Mouse (Mus musculus): Measurements from ENCODE around the gene Ptges2. TPM values are rescaled to one million over a fixed set of nuclear protein-coding genes. Genes with fewer than 3 reads are reported as not detected.

Gene Ptges2
- polyA plus RNA-seq, 1 experiment from 2014 or later, result 21.8 TPM

GRCm38 (mm10) chr2:32408429-32409424, 13.0 kb downstream of the Ptges2 start:
- peak; percentile 83 for ATAC-seq
- H3K27ac ChIP-seq (ENCODE audit: low read length), result peak overlapping the region; percentile 0; the same call in 1 of the 2 replicates
- H3K9me3 ChIP-seq (ENCODE audit: low read length), result no peaks in the 10 kb centered on the region
- H3K4me3 ChIP-seq (ENCODE audit: low read depth, low read length), result no peak overlapping the region
- no peaks in the 10 kb centered on the region for H3K36me3 ChIP-seq (ENCODE audit: insufficient read depth, low read length)
- no peaks in the 10 kb centered on the region for H3K27me3 ChIP-seq (replicated peaks; ENCODE audit: insufficient read depth, low read length)
- no peak overlapping the region for H3K4me2 ChIP-seq (replicated peaks; ENCODE audit: low read depth, low read length)
- H3K9ac ChIP-seq (replicated peaks; ENCODE audit: low read depth), result no peak overlapping the region
- no peak for TF ChIP-seq CTCF (IDR thresholded peaks at IDR 0.05)
- peak; percentile 72 for TF ChIP-seq EP300 (IDR thresholded peaks at IDR 0.05)
- WGBS, result 57% methylated on average over 25 of the region's 25 CpGs
- peak; percentile 92 for DNase-seq (ENCODE audit: low spot score)
- H3K4me1 ChIP-seq (ENCODE audit: insufficient read depth, low read depth, low read length), result no peaks in the 10 kb centered on the region

- H3K4me1 ChIP-seq (ENCODE audit: insufficient read depth, low read depth, low read length), result 0 out of 2 replicates have a peak, but pooled peaks cover 5% of the 10 kb centered on the region
- TF ChIP-seq CTCF (IDR thresholded peaks at IDR 0.05) (no peak), EP300 (IDR thresholded peaks at IDR 0.05) (no peak)
- 65% methylated on average over 7 of the region's 7 CpGs for whole genome bisulfite sequencing
Measured at GRCm38 (mm10) chr2:32411407-32411806, 15.7 kb downstream of the Ptges2 start.

GRCm38 (mm10) chr2:32412742-32413531, 17.2 kb downstream of the Ptges2 start:
- Histone ChIP-seq H3K27me3 (replicated peaks; ENCODE audit: insufficient read depth, low read length) (no peaks in the 10 kb centered on the region), H3K4me3 (ENCODE audit: low read depth, low read length) (no peak overlapping the region), H3K4me2 (replicated peaks; ENCODE audit: low read depth, low read length) (no peak overlapping the region), H3K9ac (replicated peaks; ENCODE audit: low read depth) (no peak overlapping the region), H3K27ac (ENCODE audit: low read length) (no peak overlapping the region), H3K4me1 (ENCODE audit: insufficient read depth, low read depth, low read length) (0 out of 2 replicates have a peak, but pooled peaks cover 5% of the 10 kb centered on the region), H3K9me3 (ENCODE audit: low read length) (no peaks in the 10 kb centered on the region), H3K36me3 (ENCODE audit: insufficient read depth, low read length) (peaks cover 30% of the 10 kb centered on the region)
- TF ChIP-seq EP300 (IDR thresholded peaks at IDR 0.05) (no peak), CTCF (IDR thresholded peaks at IDR 0.05) (no peak)
- DNase-seq (ENCODE audit: low spot score) (no peak), ATAC-seq (no peak)
- WGBS, result 88% methylated on average over 6 of the region's 6 CpGs

More at GRCm38 (mm10) chr2:32411407-32411806, 15.7 kb downstream of the Ptges2 start:
- Histone ChIP-seq H3K27me3 (replicated peaks; ENCODE audit: insufficient read depth, low read length) (no peaks in the 10 kb centered on the region), H3K9me3 (ENCODE audit: low read length) (no peaks in the 10 kb centered on the region), H3K36me3 (ENCODE audit: insufficient read depth, low read length) (peaks cover 14% of the 10 kb centered on the region; the same call in 1 of the 2 replicates), H3K9ac (replicated peaks; ENCODE audit: low read depth) (no peak overlapping the region), H3K27ac (ENCODE audit: low read length) (no peak overlapping the region), H3K4me3 (ENCODE audit: low read depth, low read length) (no peak overlapping the region), H3K4me2 (replicated peaks; ENCODE audit: low read depth, low read length) (no peak overlapping the region)
- DNase-seq (ENCODE audit: low spot score) (no peak), ATAC-seq (no peak)

- ATAC-seq, result peak; percentile 49
- H3K9ac ChIP-seq (replicated peaks; ENCODE audit: low read depth), result no peak overlapping the region
- peak; percentile 82 for DNase-seq (ENCODE audit: low spot score)
- H3K4me3 ChIP-seq (ENCODE audit: low read depth, low read length), result no peak overlapping the region
- 48% methylated on average over 5 of the region's 5 CpGs for WGBS
- H3K36me3 ChIP-seq (ENCODE audit: insufficient read depth, low read length), result peaks cover 32% of the 10 kb centered on the region
- no peak overlapping the region for H3K27ac ChIP-seq (ENCODE audit: low read length)
- no peaks in the 10 kb centered on the region for H3K9me3 ChIP-seq (ENCODE audit: low read length)
- peak; percentile 18; the same call in 1 of the 2 replicates for TF ChIP-seq EP300 (IDR thresholded peaks at IDR 0.05)
- no peak for TF ChIP-seq CTCF (IDR thresholded peaks at IDR 0.05)
- 0 out of 2 replicates have a peak, but pooled peaks cover 5% of the 10 kb centered on the region for H3K4me1 ChIP-seq (ENCODE audit: insufficient read depth, low read depth, low read length)
- H3K27me3 ChIP-seq (replicated peaks; ENCODE audit: insufficient read depth, low read length), result no peaks in the 10 kb centered on the region
- H3K4me2 ChIP-seq (replicated peaks; ENCODE audit: low read depth, low read length), result no peak overlapping the region
Measured at GRCm38 (mm10) chr2:32413936-32414335, 18.2 kb downstream of the Ptges2 start.

- ATAC-seq (no peak), DNase-seq (ENCODE audit: low spot score) (no peak)
- Histone ChIP-seq H3K9ac (replicated peaks; ENCODE audit: low read depth) (no peak overlapping the region), H3K4me1 (ENCODE audit: insufficient read depth, low read depth, low read length) (0 out of 2 replicates have a peak, but pooled peaks cover 5% of the 10 kb centered on the region), H3K9me3 (ENCODE audit: low read length) (no peaks in the 10 kb centered on the region), H3K4me2 (replicated peaks; ENCODE audit: low read depth, low read length) (no peak overlapping the region), H3K36me3 (ENCODE audit: insufficient read depth, low read length) (peaks cover 43% of the 10 kb centered on the region), H3K4me3 (ENCODE audit: low read depth, low read length) (no peak overlapping the region), H3K27me3 (replicated peaks; ENCODE audit: insufficient read depth, low read length) (no peaks in the 10 kb centered on the region), H3K27ac (ENCODE audit: low read length) (no peak overlapping the region)
- TF ChIP-seq CTCF (IDR thresholded peaks at IDR 0.05) (no peak), EP300 (IDR thresholded peaks at IDR 0.05) (no peak)
- 95% methylated on average over 12 of the region's 12 CpGs for WGBS
Measured at GRCm38 (mm10) chr2:32415801-32416200, 20.1 kb downstream of the Ptges2 start.

- Histone ChIP-seq H3K36me3 (ENCODE audit: insufficient read depth, low read length) (peaks cover 43% of the 10 kb centered on the region), H3K4me3 (ENCODE audit: low read depth, low read length) (no peak overlapping the region), H3K4me2 (replicated peaks; ENCODE audit: low read depth, low read length) (no peak overlapping the region), H3K9me3 (ENCODE audit: low read length) (no peaks in the 10 kb centered on the region), H3K9ac (replicated peaks; ENCODE audit: low read depth) (no peak overlapping the region), H3K27ac (ENCODE audit: low read length) (no peak overlapping the region), H3K4me1 (ENCODE audit: insufficient read depth, low read depth, low read length) (peaks cover 7% of the 10 kb centered on the region), H3K27me3 (replicated peaks; ENCODE audit: insufficient read depth, low read length) (no peaks in the 10 kb centered on the region)
- TF ChIP-seq CTCF (IDR thresholded peaks at IDR 0.05) (no peak), EP300 (IDR thresholded peaks at IDR 0.05) (no peak)
- WGBS, result 79% methylated on average over 2 of the region's 2 CpGs
- ATAC-seq, result no peak
- DNase-seq (ENCODE audit: low spot score), result no peak
Measured at GRCm38 (mm10) chr2:32416556-32416955, 20.9 kb downstream of the Ptges2 start.

Data from lung, postnatal 0 days (tissue).